Mouse (Mus musculus): ENCODE results near the gene Prss54. TPM values are rescaled to one million over a fixed set of nuclear protein-coding genes. Genes with fewer than 3 reads are reported as not detected.

Gene Prss54
- polyA plus RNA-seq, 1 experiment from 2014 or later, result not detected

DNA sequence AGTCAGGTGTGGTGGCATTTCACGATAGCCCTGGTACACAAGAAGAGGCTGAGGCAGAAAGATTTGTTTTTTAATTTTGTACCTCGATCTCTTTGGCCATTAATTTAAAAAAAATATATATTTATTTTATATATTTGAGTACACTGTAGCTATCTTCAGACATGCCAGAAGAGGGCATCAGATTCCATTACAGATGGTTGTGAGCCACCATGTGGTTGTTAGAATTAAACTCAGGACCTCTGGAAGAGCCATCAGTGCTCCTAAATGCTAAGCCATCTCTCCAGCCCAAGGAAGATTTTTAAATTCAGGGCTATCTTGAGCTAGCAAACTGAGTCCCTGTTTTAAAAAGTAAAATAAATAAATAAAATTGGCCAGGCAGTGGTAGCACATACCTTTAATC is 26.0 kb upstream of the Prss54 start:
- ATAC-seq (replicated peaks; ENCODE audit: low FRiP score), result no peak
- Histone ChIP-seq H3K27ac (ENCODE audit: low read depth, low read length) (no peak overlapping the region), H3K4me2 (no peak overlapping the region), H3K4me3 (ENCODE audit: low read depth, low read length) (no peak overlapping the region), H3K27me3 (replicated peaks; ENCODE audit: control insufficient read depth, insufficient read depth, low read length) (peaks cover 3% of the 10 kb centered on the region; the same call in 1 of the 2 replicates), H3K9ac (ENCODE audit: low read depth, low read length) (no peak overlapping the region), H3K9me3 (ENCODE audit: control insufficient read depth, low read length) (no peaks in the 10 kb centered on the region), H3K36me3 (ENCODE audit: control insufficient read depth, insufficient read depth, low read length) (no peaks in the 10 kb centered on the region), H3K4me1 (replicated peaks; ENCODE audit: control insufficient read depth, insufficient read depth, low read length) (no peaks in the 10 kb centered on the region)
- DNase-seq (ENCODE audit: low spot score), result no peak
- 57% methylated on average over 2 of the region's 2 CpGs for WGBS

DNA sequence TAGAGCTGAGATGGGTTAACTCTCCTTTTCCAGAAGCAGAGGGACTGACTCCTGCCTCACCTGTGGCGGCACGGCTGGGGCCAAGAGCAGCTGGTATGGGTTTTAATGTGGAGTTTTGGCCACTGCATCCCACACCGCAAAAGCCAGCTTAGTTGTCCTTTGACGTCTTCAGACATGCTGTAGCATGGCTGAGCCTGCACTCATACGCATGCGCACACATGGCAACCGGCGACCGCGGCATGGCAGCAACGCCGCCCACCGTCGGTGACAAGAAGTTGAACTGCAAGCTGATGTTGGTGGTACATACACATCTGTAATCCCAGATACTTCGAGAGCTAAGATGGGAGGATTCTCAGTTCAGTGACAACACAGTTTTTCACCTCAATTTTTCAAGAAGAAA is 25.2 kb upstream of the Prss54 start:
- Histone ChIP-seq H3K4me3 (ENCODE audit: low read depth, low read length) (no peak overlapping the region), H3K27ac (ENCODE audit: low read depth, low read length) (no peak overlapping the region), H3K4me2 (no peak overlapping the region), H3K9me3 (ENCODE audit: control insufficient read depth, low read length) (no peaks in the 10 kb centered on the region), H3K27me3 (replicated peaks; ENCODE audit: control insufficient read depth, insufficient read depth, low read length) (0 out of 2 replicates have a peak, but pooled peaks cover 3% of the 10 kb centered on the region), H3K36me3 (ENCODE audit: control insufficient read depth, insufficient read depth, low read length) (no peaks in the 10 kb centered on the region), H3K9ac (ENCODE audit: low read depth, low read length) (no peak overlapping the region), H3K4me1 (replicated peaks; ENCODE audit: control insufficient read depth, insufficient read depth, low read length) (peaks cover 3% of the 10 kb centered on the region; the same call in 1 of the 2 replicates)
- DNase-seq (ENCODE audit: low spot score) (no peak), ATAC-seq (replicated peaks; ENCODE audit: low FRiP score) (no peak)
- WGBS, result 67% methylated on average over 15 of the region's 15 CpGs

DNA sequence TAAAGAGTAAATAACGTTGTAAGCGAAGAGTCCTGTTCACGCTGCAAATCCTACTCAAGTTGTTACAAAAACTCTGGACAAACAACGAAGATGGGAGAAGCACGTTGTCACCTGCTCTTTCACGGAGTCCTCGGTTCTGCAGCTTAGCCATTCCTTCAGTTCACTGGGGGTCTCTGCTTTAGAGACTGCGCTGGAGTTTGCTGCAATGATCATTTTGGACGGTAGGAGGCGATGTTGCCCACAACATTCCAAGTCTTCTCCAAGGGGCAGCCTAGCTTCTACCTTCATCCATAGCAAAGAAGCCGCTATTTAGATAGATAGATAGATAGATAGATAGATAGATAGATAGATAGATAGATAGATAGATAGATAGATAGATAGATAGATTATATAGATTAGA is 23.7 kb upstream of the Prss54 start:
- Histone ChIP-seq H3K4me2 (no peak overlapping the region), H3K27me3 (replicated peaks; ENCODE audit: control insufficient read depth, insufficient read depth, low read length) (0 out of 2 replicates have a peak, but pooled peaks cover 3% of the 10 kb centered on the region), H3K9me3 (ENCODE audit: control insufficient read depth, low read length) (no peaks in the 10 kb centered on the region), H3K4me3 (ENCODE audit: low read depth, low read length) (no peak overlapping the region), H3K4me1 (replicated peaks; ENCODE audit: control insufficient read depth, insufficient read depth, low read length) (peaks cover 3% of the 10 kb centered on the region; the same call in 1 of the 2 replicates), H3K27ac (ENCODE audit: low read depth, low read length) (no peak overlapping the region), H3K9ac (ENCODE audit: low read depth, low read length) (no peak overlapping the region), H3K36me3 (ENCODE audit: control insufficient read depth, insufficient read depth, low read length) (no peaks in the 10 kb centered on the region)
- DNase-seq (ENCODE audit: low spot score) (peak; percentile 71), ATAC-seq (replicated peaks; ENCODE audit: low FRiP score) (no peak)
- WGBS, result 10% methylated on average over 11 of the region's 11 CpGs

DNA sequence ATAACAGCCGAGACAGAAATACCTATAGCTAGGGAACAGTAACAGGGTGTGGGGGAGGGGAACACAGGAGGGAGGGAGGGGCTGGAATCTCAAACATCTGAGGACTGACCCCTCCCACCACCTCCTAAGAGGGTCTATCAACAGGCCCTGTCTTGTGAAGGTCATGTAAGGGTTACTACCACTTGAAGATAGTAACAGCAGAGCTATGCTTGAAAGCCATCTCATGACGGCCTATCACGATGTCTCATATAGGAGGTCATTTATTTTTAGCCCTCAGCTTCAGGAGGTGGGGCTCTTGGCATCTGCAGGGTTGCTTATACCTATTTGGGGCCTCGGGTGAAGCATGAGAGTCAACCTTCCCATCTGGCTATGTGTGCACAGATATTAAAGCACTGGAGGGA is 20.7 kb upstream of the Prss54 start:
- 47% methylated on average over 4 of the region's 4 CpGs for WGBS
- 0 out of 2 replicates have a peak, but pooled peaks cover 3% of the 10 kb centered on the region for H3K27me3 ChIP-seq (replicated peaks; ENCODE audit: control insufficient read depth, insufficient read depth, low read length)
- ATAC-seq (replicated peaks; ENCODE audit: low FRiP score), result no peak
- H3K4me1 ChIP-seq (replicated peaks; ENCODE audit: control insufficient read depth, insufficient read depth, low read length), result peaks cover 10% of the 10 kb centered on the region
- H3K36me3 ChIP-seq (ENCODE audit: control insufficient read depth, insufficient read depth, low read length), result no peaks in the 10 kb centered on the region
- H3K9ac ChIP-seq (ENCODE audit: low read depth, low read length), result no peak overlapping the region
- no peak for DNase-seq (ENCODE audit: low spot score)
- no peak overlapping the region for H3K27ac ChIP-seq (ENCODE audit: low read depth, low read length)
- no peak overlapping the region for H3K4me2 ChIP-seq
- no peak overlapping the region for H3K4me3 ChIP-seq (ENCODE audit: low read depth, low read length)
- H3K9me3 ChIP-seq (ENCODE audit: control insufficient read depth, low read length), result no peaks in the 10 kb centered on the region

DNA sequence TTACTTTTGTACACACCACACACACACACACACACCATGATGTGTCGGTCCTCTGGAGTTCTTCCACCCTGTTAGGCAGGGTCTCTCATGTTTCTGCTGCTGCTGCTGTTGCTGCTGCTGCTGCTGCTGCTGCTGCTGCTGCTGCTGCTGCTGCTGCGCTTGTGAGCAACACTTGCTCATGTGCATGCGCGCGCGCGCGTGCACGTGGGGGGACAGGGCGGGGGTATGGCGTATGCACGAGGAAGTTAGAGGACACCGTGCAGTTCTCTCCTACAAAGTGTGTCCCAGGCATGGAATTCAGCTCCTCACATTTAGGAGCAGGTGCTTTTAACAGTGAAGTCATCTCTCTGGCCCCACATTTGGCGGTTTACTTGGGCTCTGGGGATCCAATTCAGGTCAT is 19.0 kb upstream of the Prss54 start:
- no peak for ATAC-seq (replicated peaks; ENCODE audit: low FRiP score)
- peaks cover 13% of the 10 kb centered on the region for H3K4me1 ChIP-seq (replicated peaks; ENCODE audit: control insufficient read depth, insufficient read depth, low read length)
- no peak for DNase-seq (ENCODE audit: low spot score)
- 83% methylated on average over 14 of the region's 14 CpGs for WGBS
- H3K4me3 ChIP-seq (ENCODE audit: low read depth, low read length), result no peak overlapping the region
- no peak overlapping the region for H3K9ac ChIP-seq (ENCODE audit: low read depth, low read length)
- no peak overlapping the region for H3K4me2 ChIP-seq
- no peak overlapping the region for H3K27ac ChIP-seq (ENCODE audit: low read depth, low read length)
- no peaks in the 10 kb centered on the region for H3K27me3 ChIP-seq (replicated peaks; ENCODE audit: control insufficient read depth, insufficient read depth, low read length)
- no peaks in the 10 kb centered on the region for H3K36me3 ChIP-seq (ENCODE audit: control insufficient read depth, insufficient read depth, low read length)
- no peaks in the 10 kb centered on the region for H3K9me3 ChIP-seq (ENCODE audit: control insufficient read depth, low read length)

DNA sequence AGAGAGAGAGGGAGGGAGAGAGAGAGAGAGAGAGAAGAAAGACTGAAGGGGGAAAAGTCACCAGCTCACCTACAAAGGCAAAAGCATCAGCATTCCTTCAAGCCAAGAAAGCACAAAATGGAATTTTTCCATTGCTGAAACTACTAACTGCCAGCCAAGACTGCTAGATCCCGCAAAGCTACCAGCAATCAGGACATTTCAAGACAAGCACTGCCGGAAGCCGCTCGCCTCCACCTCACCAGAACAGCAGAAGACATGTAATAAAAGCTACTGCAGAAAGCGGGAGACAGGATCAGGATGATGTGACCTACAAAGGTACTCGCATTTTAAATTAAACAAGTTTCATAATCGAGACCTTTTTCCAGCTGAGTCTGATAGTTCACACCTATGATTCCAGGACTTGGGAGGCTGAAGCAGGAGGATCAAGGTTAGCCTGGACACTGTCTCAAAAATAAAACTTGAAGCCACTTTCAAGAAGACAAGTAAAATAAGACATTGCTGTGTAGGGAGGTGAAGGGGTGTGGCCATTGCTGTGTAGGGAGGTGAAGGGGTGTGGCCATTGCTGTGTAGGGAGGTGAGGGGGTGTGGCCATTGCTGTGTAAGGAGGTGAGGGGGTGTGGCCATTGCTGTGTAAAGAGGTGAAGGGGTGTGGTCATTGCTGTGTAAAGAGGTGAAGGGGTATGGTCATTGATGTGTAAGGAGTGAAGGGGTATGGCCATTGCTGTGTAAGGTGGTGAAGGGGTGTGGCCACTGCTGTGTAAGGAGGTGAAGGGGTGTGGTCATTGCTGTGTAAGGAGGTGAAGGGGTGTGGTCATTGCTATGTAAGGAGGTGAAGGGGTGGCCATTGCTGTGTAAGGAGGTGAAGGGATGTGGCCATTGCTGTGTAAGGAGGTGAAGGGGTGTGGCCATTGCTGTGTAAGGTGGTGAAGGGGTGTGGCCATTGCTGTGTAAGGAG is 17.6 kb upstream of the Prss54 start:
- Histone ChIP-seq H3K9me3 (ENCODE audit: control insufficient read depth, low read length) (no peaks in the 10 kb centered on the region), H3K27me3 (replicated peaks; ENCODE audit: control insufficient read depth, insufficient read depth, low read length) (no peaks in the 10 kb centered on the region), H3K9ac (ENCODE audit: low read depth, low read length) (no peak overlapping the region), H3K4me3 (ENCODE audit: low read depth, low read length) (no peak overlapping the region), H3K27ac (ENCODE audit: low read depth, low read length) (no peak overlapping the region), H3K36me3 (ENCODE audit: control insufficient read depth, insufficient read depth, low read length) (no peaks in the 10 kb centered on the region), H3K4me2 (no peak overlapping the region), H3K4me1 (replicated peaks; ENCODE audit: control insufficient read depth, insufficient read depth, low read length) (peaks cover 13% of the 10 kb centered on the region)
- ATAC-seq (replicated peaks; ENCODE audit: low FRiP score) (no peak), DNase-seq (ENCODE audit: low spot score) (no peak)
- 89% methylated on average over 7 of the region's 7 CpGs for WGBS

DNA sequence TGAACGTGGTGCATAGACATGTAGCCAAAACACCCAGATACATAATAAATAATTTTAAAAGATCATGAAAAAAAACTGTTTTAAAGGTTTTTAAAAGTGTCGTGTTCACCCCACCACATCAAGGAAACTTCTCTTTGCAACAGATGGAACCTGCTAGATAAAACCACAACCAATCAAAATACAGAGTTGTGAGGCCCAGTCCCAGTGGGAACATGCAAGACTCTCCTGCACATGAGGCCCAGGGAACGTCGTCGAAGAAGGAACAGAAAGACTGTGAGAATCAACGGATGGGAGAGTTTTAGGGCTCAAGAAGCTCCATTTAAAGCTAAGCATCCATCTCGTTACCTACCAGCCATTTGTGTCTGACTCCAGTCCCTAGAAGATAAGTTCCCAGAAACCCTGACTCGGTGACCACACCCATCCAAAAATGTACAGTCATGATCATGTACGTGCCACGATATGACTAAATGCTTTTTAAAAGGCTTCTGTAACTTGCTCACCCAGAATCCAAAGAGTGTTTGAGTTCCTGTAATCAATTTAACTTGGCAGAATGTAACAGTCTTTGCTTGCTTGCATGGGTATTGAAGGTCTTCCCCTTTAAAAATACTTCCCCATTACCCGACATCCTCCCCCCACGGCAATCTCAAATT is 16.1 kb upstream of the Prss54 start:
- H3K4me1 ChIP-seq (replicated peaks; ENCODE audit: control insufficient read depth, insufficient read depth, low read length), result peaks cover 13% of the 10 kb centered on the region
- no peak overlapping the region for H3K4me2 ChIP-seq
- H3K27ac ChIP-seq (ENCODE audit: low read depth, low read length), result peak overlapping the region; percentile 33
- H3K9me3 ChIP-seq (ENCODE audit: control insufficient read depth, low read length), result no peaks in the 10 kb centered on the region
- ATAC-seq (replicated peaks; ENCODE audit: low FRiP score) (peak; percentile 85), DNase-seq (ENCODE audit: low spot score) (no peak)
- H3K9ac ChIP-seq (ENCODE audit: low read depth, low read length), result no peak overlapping the region
- WGBS, result 58% methylated on average over 12 of the region's 12 CpGs
- no peak overlapping the region for H3K4me3 ChIP-seq (ENCODE audit: low read depth, low read length)
- no peaks in the 10 kb centered on the region for H3K27me3 ChIP-seq (replicated peaks; ENCODE audit: control insufficient read depth, insufficient read depth, low read length)
- no peaks in the 10 kb centered on the region for H3K36me3 ChIP-seq (ENCODE audit: control insufficient read depth, insufficient read depth, low read length)

DNA sequence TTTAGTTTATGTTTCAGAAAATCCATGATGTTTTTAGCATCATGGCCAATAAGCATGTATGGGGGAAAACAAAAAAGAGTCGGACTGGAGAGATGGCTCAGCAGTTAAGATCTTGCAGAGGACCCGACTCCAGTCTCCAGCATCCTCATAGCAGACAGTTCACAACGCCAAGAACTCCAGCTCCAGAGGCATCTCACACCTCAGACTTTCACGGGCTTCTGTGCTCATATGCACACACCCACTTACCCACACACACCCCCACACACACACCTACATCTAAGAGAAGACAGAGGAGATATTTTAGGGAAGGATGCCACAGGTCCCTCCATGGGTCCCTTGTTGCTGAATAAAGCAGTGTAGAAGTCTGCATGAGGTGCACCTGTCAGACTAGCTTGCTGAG is 14.4 kb upstream of the Prss54 start:
- WGBS, result 75% methylated on average over 4 of the region's 4 CpGs
- H3K9ac ChIP-seq (ENCODE audit: low read depth, low read length), result no peak overlapping the region
- no peak for DNase-seq (ENCODE audit: low spot score)

More for the DNA sequence above, 14.4 kb upstream of the Prss54 start:
- Histone ChIP-seq H3K27ac (ENCODE audit: low read depth, low read length) (no peak overlapping the region), H3K27me3 (replicated peaks; ENCODE audit: control insufficient read depth, insufficient read depth, low read length) (no peaks in the 10 kb centered on the region), H3K36me3 (ENCODE audit: control insufficient read depth, insufficient read depth, low read length) (no peaks in the 10 kb centered on the region), H3K4me2 (no peak overlapping the region), H3K4me1 (replicated peaks; ENCODE audit: control insufficient read depth, insufficient read depth, low read length) (peaks cover 10% of the 10 kb centered on the region; the same call in 1 of the 2 replicates), H3K9me3 (ENCODE audit: control insufficient read depth, low read length) (no peaks in the 10 kb centered on the region), H3K4me3 (ENCODE audit: low read depth, low read length) (no peak overlapping the region)
- no peak for ATAC-seq (replicated peaks; ENCODE audit: low FRiP score)

All from liver, embryonic 11.5 days (tissue).